Mouse (Mus musculus) heart, embryonic 14.5 days (tissue): Measurements from ENCODE around the gene Ifit1. TPM values are rescaled to one million over a fixed set of nuclear protein-coding genes. Genes with fewer than 3 reads are reported as not detected.
"Not testable (repeated sequence)": the region's sequence is repeated elsewhere in the genome, so short reads cannot be mapped to it uniquely, and the experiment has no call there.

Source experiments
- ATAC-seq: fragments of 200-750 bp; cut with Nextera tagmentation; 2 replicates; pipeline ENCODE4 v1.8.0; 2017; ENCODE audit warnings: low read depth, moderate TSS enrichment; ENCODE audit not compliant: insufficient number of reproducible peaks, insufficient read depth, low FRiP score
- H3K27ac ChIP-seq, 2 experiments: fragments of 200-500 bp in 1 of 2; fragments of 300-500 bp in 1 of 2; sonication (generic) in 1 of 2; replicated peaks in 1 of 2; 2 replicates each; pipeline ENCODE4 v1.5.1; 2012 to 2014; ENCODE audit warnings: low read depth in 2 of 2, low read length in 2 of 2, control low read depth in 1 of 2, mild to moderate bottlenecking in 1 of 2, mixed read lengths in 1 of 2; ENCODE audit not compliant: control insufficient read depth in 1 of 2, insufficient read depth in 1 of 2
- H3K27me3 ChIP-seq: fragments of 300-500 bp; sonication (generic); 2 replicates; pipeline ENCODE4 v1.6.1; 2014; ENCODE audit warnings: mild to moderate bottlenecking, low read length, control low read depth; ENCODE audit not compliant: control insufficient read depth, insufficient read depth
- H3K36me3 ChIP-seq: fragments of 300-500 bp; sonication (generic); 2 replicates; pipeline ENCODE4 v1.6.1; 2014; ENCODE audit warnings: mild to moderate bottlenecking, control low read depth, low read length, mixed read lengths; ENCODE audit not compliant: control insufficient read depth, insufficient read depth
- H3K4me1 ChIP-seq, 2 experiments: fragments of 200-500 bp in 1 of 2; fragments of 300-500 bp in 1 of 2; sonication (generic) in 1 of 2; 2 replicates each; pipeline ENCODE4 v1.6.1; 2012 to 2014; ENCODE audit warnings: low read length in 2 of 2, control low read depth in 1 of 2, mixed read lengths in 1 of 2; ENCODE audit not compliant: control insufficient read depth in 2 of 2, insufficient read depth in 2 of 2
- H3K4me2 ChIP-seq: fragments of 300-500 bp; sonication (generic); 2 replicates; pipeline ENCODE4 v1.6.1; 2014; ENCODE audit warnings: mild to moderate bottlenecking, low read length
- H3K4me3 ChIP-seq, 2 experiments: fragments of 200-500 bp in 1 of 2; fragments of 300-500 bp in 1 of 2; sonication (generic) in 1 of 2; 2 replicates each; pipeline ENCODE4 v1.5.1; 2012 to 2014; ENCODE audit warnings: low read length in 2 of 2, mild to moderate bottlenecking in 2 of 2, control low read depth in 1 of 2, low read depth in 1 of 2, moderate library complexity in 1 of 2; ENCODE audit not compliant: control insufficient read depth in 1 of 2, insufficient read depth in 1 of 2
- H3K9ac ChIP-seq: fragments of 300-500 bp; sonication (generic); 2 replicates; pipeline ENCODE4 v1.6.1; 2014; ENCODE audit warnings: mild to moderate bottlenecking, low read length
- H3K9me3 ChIP-seq: fragments of 300-500 bp; sonication (generic); 2 replicates; pipeline ENCODE4 v1.6.1; 2016; ENCODE audit warnings: low read length, control low read depth; ENCODE audit not compliant: control insufficient read depth
- WGBS: fragments of 180-500 bp; shearing (Covaris S2); extraction: QIAGEN DNeasy Blood & Tissue Kit; methylation state at CpG from one replicate; pipeline ENCODE4 v1.1.7; 2014; 5-methylcytosine and 5-hydroxymethylcytosine counted together
- polyA plus RNA-seq: library from polyadenylated mRNA; unstranded; fragments of >200 nt; fragmentation: Nextera tagmentation; extraction: Ambion mirVana; gene quantifications from 2 replicates; pipeline ENCODE4 v1.2.1, GENCODE M21; 2014

Ifit1 gene
- polyA plus RNA-seq, 1 experiment from 2014 or later, result 0.43 TPM

- not testable (repeated sequence) for H3K4me3 ChIP-seq, H3K4me1 ChIP-seq, H3K27me3 ChIP-seq, H3K4me2 ChIP-seq, H3K36me3 ChIP-seq, H3K9ac ChIP-seq, ATAC-seq, H3K9me3 ChIP-seq
- H3K27ac ChIP-seq, result peak within 1 kb of the TSS in 1 of 2 experiments; percentile 50; a peak in 1 of 4 replicates
- WGBS, result 22% methylated on average over 4 of the region's 4 CpGs
Observed at GRCm38 (mm10) chr19:34607237-34608051, 33.2 kb upstream of the Ifit1 start, which contains the start of gene Ifit3b. Gene Ifit3b (plus strand): TSS chr19:34607970.

- H3K4me1 ChIP-seq, ATAC-seq, H3K27me3 ChIP-seq, H3K4me2 ChIP-seq, H3K9me3 ChIP-seq, H3K4me3 ChIP-seq, H3K9ac ChIP-seq, H3K27ac ChIP-seq, H3K36me3 ChIP-seq: not testable (repeated sequence)
- WGBS, result 66% methylated on average over 3 of the region's 3 CpGs
Observed at GRCm38 (mm10) chr19:34610118-34610517, 30.6 kb upstream of the Ifit1 start.

GRCm38 (mm10) chr19:34612243-34613001 lies 28.2 kb upstream of the Ifit1 start:
- ATAC-seq, H3K27me3 ChIP-seq, H3K4me2 ChIP-seq, H3K9me3 ChIP-seq, H3K4me1 ChIP-seq, H3K4me3 ChIP-seq, H3K27ac ChIP-seq, H3K9ac ChIP-seq, H3K36me3 ChIP-seq: not testable (repeated sequence)
- 52% methylated on average over 5 of the region's 11 CpGs for WGBS

GRCm38 (mm10) chr19:34620871-34621270 lies 19.8 kb upstream of the Ifit1 start:
- Histone ChIP-seq H3K4me2 (no peak overlapping the region), H3K27me3 (no peaks in the 10 kb centered on the region), H3K27ac (no peak overlapping the region), H3K4me1 (no peaks in the 10 kb centered on the region), H3K36me3 (no peaks in the 10 kb centered on the region), H3K4me3 (no peak overlapping the region), H3K9ac (no peak overlapping the region), H3K9me3 (no peaks in the 10 kb centered on the region)
- 86% methylated on average over 5 of the region's 5 CpGs for WGBS
- ATAC-seq, result no peak

- no peak for ATAC-seq
- H3K36me3 ChIP-seq, result no peaks in the 10 kb centered on the region
- H3K4me2 ChIP-seq, result no peak overlapping the region
- no peaks in the 10 kb centered on the region for H3K4me1 ChIP-seq
- no peak overlapping the region for H3K9ac ChIP-seq
- H3K27me3 ChIP-seq, result no peaks in the 10 kb centered on the region
- H3K9me3 ChIP-seq, result no peaks in the 10 kb centered on the region
- WGBS, result 86% methylated on average over 6 of the region's 6 CpGs
- H3K27ac ChIP-seq, result no peak overlapping the region
- H3K4me3 ChIP-seq, result no peak overlapping the region
Observed at GRCm38 (mm10) chr19:34623781-34624180, 16.9 kb upstream of the Ifit1 start.

GRCm38 (mm10) chr19:34624663-34625062 lies 16.0 kb upstream of the Ifit1 start:
- no peaks in the 10 kb centered on the region for H3K27me3 ChIP-seq
- H3K27ac ChIP-seq, result no peak overlapping the region
- H3K9ac ChIP-seq, result no peak overlapping the region
- H3K4me3 ChIP-seq, result no peak overlapping the region
- ATAC-seq, result no peak
- H3K4me1 ChIP-seq, result no peaks in the 10 kb centered on the region
- WGBS, result 74% methylated on average over 4 of the region's 4 CpGs
- no peak overlapping the region for H3K4me2 ChIP-seq
- no peaks in the 10 kb centered on the region for H3K9me3 ChIP-seq
- no peaks in the 10 kb centered on the region for H3K36me3 ChIP-seq

GRCm38 (mm10) chr19:34627496-34627895 lies 13.2 kb upstream of the Ifit1 start:
- Histone ChIP-seq H3K9ac (no peak overlapping the region), H3K4me3 (no peak overlapping the region), H3K36me3 (no peaks in the 10 kb centered on the region), H3K27ac (no peak overlapping the region), H3K4me2 (no peak overlapping the region), H3K27me3 (no peaks in the 10 kb centered on the region), H3K4me1 (no peaks in the 10 kb centered on the region), H3K9me3 (no peaks in the 10 kb centered on the region)
- 55% methylated on average over 2 of the region's 2 CpGs for WGBS
- ATAC-seq, result no peak
